Mouse (Mus musculus): ENCODE data around the gene Sgcb. TPM values are rescaled to one million over a fixed set of nuclear protein-coding genes. Genes with fewer than 3 reads are reported as not detected.
"Not testable (repeated sequence)": the region's sequence is repeated elsewhere in the genome, so short reads cannot be mapped to it uniquely, and the experiment has no call there.

Gene Sgcb
- polyA plus RNA-seq, 1 experiment from 2014 or later: 4.5 TPM

DNA sequence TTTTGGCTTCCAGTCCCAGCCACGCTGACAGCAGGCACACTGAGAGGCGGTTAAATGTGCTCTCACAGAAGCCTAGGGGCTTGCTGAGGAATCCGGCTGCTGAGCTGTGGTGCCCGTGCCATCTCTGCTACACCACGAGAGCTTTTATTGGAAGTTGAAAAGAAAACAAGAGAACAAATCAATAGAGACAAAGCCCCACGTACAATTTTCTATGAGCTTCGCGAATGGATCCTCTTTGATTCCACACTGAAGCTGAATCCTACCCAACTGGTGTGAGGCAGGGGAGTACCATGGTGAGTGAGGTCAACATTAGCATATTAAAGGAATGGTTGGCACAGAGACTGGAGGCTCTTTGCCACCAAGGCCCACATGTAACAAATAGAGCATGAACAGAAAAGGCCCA is 46.2 kb downstream of the Sgcb start:
- 70% methylated on average over 8 of the region's 8 CpGs for WGBS (ENCODE audit: insufficient replicate concordance)
- no peak for ATAC-seq
- no peaks in the 10 kb centered on the region for H3K4me1 ChIP-seq
- no peak overlapping the region for H3K27ac ChIP-seq
- H3K27me3 ChIP-seq (replicated peaks): no peaks in the 10 kb centered on the region
- no peaks in the 10 kb centered on the region for H3K36me3 ChIP-seq
- no peak overlapping the region for H3K4me3 ChIP-seq
- 0 out of 2 replicates have a peak, but pooled peaks cover 3% of the 10 kb centered on the region for H3K9me3 ChIP-seq (replicated peaks)
- no peak overlapping the region for H3K4me2 ChIP-seq
- H3K9ac ChIP-seq: no peak overlapping the region

DNA sequence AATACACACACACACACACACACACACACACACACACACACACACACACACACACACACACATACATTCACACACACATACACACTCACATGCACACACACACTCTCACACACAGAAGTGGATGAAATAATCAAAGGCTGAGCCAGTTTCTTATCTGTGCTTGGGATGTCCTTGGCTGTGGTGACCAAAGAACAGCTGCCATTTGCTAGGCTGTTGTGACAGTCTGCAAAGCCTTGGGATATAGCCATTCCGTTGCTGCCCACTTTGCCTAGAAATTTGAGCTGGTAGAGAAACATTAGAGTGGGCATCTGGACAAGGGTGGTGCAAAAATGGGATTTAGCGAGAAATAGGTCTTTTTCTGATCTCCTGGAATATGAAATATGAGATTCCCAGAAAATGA is 47.6 kb downstream of the Sgcb start:
- 64% methylated on average over 2 of the region's 2 CpGs for WGBS (ENCODE audit: insufficient replicate concordance)
- no peak for ATAC-seq
- H3K27ac ChIP-seq: no peak overlapping the region

DNA sequence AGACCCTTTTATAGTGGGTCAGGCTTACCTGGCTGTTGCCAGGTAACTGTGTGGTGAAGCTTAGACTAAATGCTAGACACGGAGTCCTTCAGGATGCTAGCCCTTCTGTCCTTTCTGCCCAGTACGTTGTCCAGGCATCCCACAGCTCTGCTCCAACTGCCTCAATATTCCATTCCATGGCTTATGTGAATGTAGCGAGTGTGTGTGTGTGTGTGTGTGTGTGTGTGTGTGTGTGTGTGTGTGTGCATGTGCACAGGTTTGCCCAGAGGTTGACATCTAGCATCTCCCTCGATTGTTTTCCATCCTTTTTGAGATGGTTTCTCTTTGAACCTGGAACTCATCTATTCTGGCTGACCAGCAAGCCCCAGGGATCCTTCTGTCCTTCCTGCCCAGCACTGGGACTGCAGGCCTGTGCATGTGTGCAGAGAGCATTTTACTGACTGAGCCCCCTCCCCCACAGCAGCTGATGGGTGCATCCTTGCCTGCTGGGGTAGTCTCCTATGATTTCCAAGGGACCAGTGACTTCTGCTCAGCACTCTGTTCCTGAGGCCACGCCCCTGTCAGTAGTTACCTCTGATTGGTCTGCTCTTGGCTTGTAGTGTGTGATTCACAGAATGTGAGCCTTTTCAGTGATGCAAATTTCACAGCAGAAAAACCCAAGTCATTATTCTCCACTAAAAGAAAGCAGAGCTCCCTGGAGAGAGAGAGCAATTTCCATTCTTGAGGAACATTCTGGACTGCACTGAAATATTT is 48.5 kb downstream of the Sgcb start:
- H3K9me3 ChIP-seq (replicated peaks): no peaks in the 10 kb centered on the region
- H3K4me3 ChIP-seq: no peak overlapping the region
- H3K4me2 ChIP-seq: no peak overlapping the region
- H3K4me1 ChIP-seq: no peaks in the 10 kb centered on the region
- H3K27me3 ChIP-seq (replicated peaks): no peaks in the 10 kb centered on the region
- no peaks in the 10 kb centered on the region for H3K36me3 ChIP-seq
- 46% methylated on average over 5 of the region's 5 CpGs for WGBS (ENCODE audit: insufficient replicate concordance)
- no peak overlapping the region for H3K27ac ChIP-seq
- no peak for ATAC-seq
- H3K9ac ChIP-seq: no peak overlapping the region

More for the DNA sequence above, 47.6 kb downstream of the Sgcb start:
- Histone ChIP-seq H3K9ac (no peak overlapping the region), H3K9me3 (replicated peaks) (0 out of 2 replicates have a peak, but pooled peaks cover 1% of the 10 kb centered on the region), H3K36me3 (no peaks in the 10 kb centered on the region), H3K27me3 (replicated peaks) (no peaks in the 10 kb centered on the region), H3K4me3 (no peak overlapping the region), H3K4me2 (no peak overlapping the region), H3K4me1 (no peaks in the 10 kb centered on the region)

DNA sequence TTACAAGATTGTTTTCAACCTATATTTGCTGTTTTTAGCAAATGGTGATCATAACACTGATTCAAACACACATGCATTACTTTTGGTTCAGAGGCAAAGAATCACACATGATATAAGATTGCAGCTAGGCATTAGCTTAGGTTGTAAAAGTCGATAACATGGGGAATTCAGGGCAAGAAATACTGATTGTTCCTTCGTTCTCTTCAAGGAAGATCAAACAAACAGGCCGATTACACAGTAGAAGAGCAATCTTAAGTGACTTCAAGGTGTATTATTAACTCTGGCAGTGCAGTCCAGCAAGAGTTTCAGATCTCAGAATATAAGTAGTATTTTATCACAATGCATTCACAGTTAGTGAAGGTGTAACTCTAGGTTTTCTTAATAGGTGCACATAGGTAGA is 60.5 kb downstream of the Sgcb start:
- ATAC-seq: no peak
- 67% methylated on average over 3 of the region's 3 CpGs for WGBS (ENCODE audit: insufficient replicate concordance)
- no peaks in the 10 kb centered on the region for H3K27me3 ChIP-seq (replicated peaks)

DNA sequence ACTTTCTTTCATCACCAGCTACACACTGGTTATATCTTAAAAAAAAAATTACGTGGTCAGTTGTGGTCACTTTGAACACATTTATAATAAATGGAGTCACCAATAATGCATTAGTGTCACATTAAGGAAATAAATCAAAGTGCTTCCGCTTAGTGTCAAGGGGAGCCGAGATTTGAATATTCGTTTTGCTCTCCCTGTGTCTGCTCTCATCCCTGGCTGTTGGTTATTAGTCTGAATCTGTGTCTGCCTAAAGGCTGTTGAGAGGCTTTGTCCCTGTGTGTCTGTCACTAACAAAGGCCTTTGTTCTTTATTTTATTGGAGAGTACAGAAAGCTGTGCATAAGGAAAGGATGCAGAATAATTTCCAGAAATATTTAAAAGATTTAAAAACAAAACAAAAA is 61.0 kb downstream of the Sgcb start:
- no peak for ATAC-seq
- WGBS (ENCODE audit: insufficient replicate concordance): 65% methylated on average over 4 of the region's 4 CpGs
- Histone ChIP-seq H3K9ac (no peak overlapping the region), H3K27ac (no peak overlapping the region), H3K4me2 (no peak overlapping the region), H3K4me3 (no peak overlapping the region), H3K4me1 (no peaks in the 10 kb centered on the region), H3K27me3 (replicated peaks) (no peaks in the 10 kb centered on the region), H3K9me3 (replicated peaks) (no peaks in the 10 kb centered on the region), H3K36me3 (no peaks in the 10 kb centered on the region)

More for the DNA sequence above, 60.5 kb downstream of the Sgcb start:
- no peak overlapping the region for H3K27ac ChIP-seq
- H3K9ac ChIP-seq: no peak overlapping the region
- no peaks in the 10 kb centered on the region for H3K4me1 ChIP-seq
- H3K4me2 ChIP-seq: no peak overlapping the region
- no peak overlapping the region for H3K4me3 ChIP-seq
- no peaks in the 10 kb centered on the region for H3K9me3 ChIP-seq (replicated peaks)
- no peaks in the 10 kb centered on the region for H3K36me3 ChIP-seq

DNA sequence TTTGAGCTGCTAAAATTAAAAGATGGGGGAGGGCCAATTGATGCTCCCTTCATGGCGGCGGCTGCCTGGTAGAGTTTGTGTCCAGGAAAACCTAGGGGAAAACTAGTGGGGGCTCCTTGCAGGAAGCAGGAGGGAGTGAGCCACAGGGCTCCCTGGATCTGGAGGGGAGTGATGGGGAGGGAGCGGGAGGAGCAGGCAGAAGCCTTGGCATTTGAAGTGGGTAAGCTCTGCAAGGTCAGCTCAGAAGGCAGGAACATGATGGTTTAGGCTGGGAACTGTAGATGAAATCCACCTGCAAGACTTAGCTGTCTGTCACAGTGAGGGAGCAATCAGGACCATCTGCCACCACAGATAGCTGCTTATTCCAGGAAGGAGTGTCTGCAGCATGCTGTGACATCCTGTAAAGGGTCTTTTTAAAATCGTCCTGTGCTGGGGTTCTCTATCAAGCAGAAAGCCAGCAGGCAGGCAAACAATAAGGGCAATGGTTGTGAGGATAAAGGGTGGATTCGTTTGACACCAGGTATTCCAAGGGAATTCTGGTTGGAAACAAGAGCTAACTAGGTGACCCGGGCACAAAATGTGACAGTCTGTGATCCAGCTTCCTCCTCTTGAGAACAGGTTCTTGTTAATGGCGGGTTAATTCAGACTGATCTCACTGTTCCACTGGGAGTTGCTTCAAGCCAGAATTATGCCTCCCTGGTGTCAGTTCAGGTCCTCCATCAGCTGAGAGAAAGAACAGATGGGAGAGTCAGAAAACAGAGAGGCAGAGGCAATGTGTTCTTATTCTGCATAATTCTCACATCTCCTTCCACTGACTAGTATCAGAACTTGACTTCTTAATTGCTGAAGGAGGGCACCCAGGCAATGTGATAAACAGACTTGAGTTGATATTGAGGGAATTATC is 62.1 kb downstream of the Sgcb start:
- no peak overlapping the region for H3K9ac ChIP-seq
- no peak overlapping the region for H3K4me3 ChIP-seq
- no peaks in the 10 kb centered on the region for H3K4me1 ChIP-seq
- H3K27me3 ChIP-seq (replicated peaks): no peaks in the 10 kb centered on the region
- no peak for ATAC-seq
- no peak overlapping the region for H3K27ac ChIP-seq
- no peak overlapping the region for H3K4me2 ChIP-seq
- H3K36me3 ChIP-seq: no peaks in the 10 kb centered on the region
- no peaks in the 10 kb centered on the region for H3K9me3 ChIP-seq (replicated peaks)
- 37% methylated on average over 7 of the region's 7 CpGs for WGBS (ENCODE audit: insufficient replicate concordance)

DNA sequence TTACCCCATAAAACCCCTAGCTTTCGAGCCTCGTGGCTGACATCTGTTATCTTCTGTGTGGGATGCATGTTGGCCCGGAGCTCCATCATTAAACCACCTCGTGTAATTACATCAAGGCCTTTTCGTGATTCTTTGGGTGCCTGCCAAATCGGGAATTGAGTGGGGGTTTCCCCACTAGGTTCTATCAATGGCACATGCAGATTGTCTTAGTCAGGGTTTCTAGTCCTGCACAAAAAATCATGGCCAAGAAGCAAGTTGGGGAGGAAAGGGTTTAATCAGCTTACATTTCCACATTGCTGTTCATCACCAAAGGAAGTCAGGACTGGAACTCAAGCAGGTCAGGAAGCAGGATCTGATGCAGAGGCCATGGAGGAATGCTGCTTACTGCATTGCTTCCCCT is 63.6 kb downstream of the Sgcb start:
- not testable (repeated sequence) for H3K27ac ChIP-seq; H3K4me3 ChIP-seq; H3K4me1 ChIP-seq; H3K9me3 ChIP-seq (replicated peaks); ATAC-seq; H3K9ac ChIP-seq; H3K27me3 ChIP-seq (replicated peaks); H3K36me3 ChIP-seq; H3K4me2 ChIP-seq
- 58% methylated on average over 6 of the region's 6 CpGs for WGBS (ENCODE audit: insufficient replicate concordance)

Other genes starting within 250 kb of the Sgcb start
- gene Cwh43, start 241.7 kb downstream of the Sgcb start, polyA plus RNA-seq (2016; fragmentation: Nextera tagmentation; extraction: Ambion mirVana): not detected in 2 replicates
- gene Dcun1d4, start 166.8 kb downstream of the Sgcb start, polyA plus RNA-seq (2016; fragmentation: Nextera tagmentation; extraction: Ambion mirVana): 5.5 and 6.4 TPM in 2 replicates
- 0.13 and 0.29 TPM in 2 replicates for gene Lrrc66, start 15.3 kb downstream of the Sgcb start, polyA plus RNA-seq (2016; fragmentation: Nextera tagmentation; extraction: Ambion mirVana)
- gene Spata18, start 3.6 kb upstream of the Sgcb start, polyA plus RNA-seq (2016; fragmentation: Nextera tagmentation; extraction: Ambion mirVana): not detected in 2 replicates

All from liver, embryonic 12.5 days (tissue).